Mouse (Mus musculus) gastrocnemius, postnatal 25 days (tissue): Measurements from ENCODE around the gene Prss8. TPM values are rescaled to one million over a fixed set of nuclear protein-coding genes. Genes with fewer than 3 reads are reported as not detected.
A peak's percentile ranks its signal among the peaks of the same experiment; 100 is the strongest.
"Not testable (repeated sequence)": the region's sequence is repeated elsewhere in the genome, so short reads cannot be mapped to it uniquely, and the experiment has no call there.

Source experiments
- DNase-seq: peaks from one replicate; pipeline ENCODE4 v3.0.0; 2022
- total RNA-seq, 2 experiments: library from RNA; stranded (reverse); gene quantifications; 1 replicate in 1 of 2; 2 replicates in 1 of 2; pipeline ENCODE4 v1.2.3; 2021

Prss8 gene
- total RNA-seq, 2 experiments from 2014 or later, result not detected

GRCm38 (mm10) chr7:127928596-127928995, 1.3 kb downstream of the Prss8 start:
- no peak for DNase-seq

DNA sequence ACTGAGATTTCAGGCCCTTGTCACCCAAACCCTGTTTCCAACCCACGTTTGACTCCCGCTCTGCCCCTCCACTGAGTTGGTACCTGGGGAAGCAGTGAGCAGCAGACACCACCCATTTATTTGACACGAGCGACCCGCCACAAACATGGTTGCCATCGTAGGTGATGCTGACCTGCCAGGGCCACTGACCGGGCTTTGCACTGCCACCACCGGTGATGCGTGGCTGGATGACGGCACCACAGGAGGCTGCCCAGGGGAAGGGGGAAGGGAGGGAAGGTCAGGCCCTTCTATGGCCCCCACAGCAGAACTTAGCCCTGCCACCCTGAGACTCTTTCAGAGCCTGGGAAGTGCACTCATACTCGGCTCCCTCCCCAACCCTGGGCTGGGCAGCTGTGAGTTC, 2.2 kb downstream of the Prss8 start:
- no peak for DNase-seq

- no peak for DNase-seq
Observed at GRCm38 (mm10) chr7:127926846-127927245, 3.1 kb downstream of the Prss8 start.

DNA sequence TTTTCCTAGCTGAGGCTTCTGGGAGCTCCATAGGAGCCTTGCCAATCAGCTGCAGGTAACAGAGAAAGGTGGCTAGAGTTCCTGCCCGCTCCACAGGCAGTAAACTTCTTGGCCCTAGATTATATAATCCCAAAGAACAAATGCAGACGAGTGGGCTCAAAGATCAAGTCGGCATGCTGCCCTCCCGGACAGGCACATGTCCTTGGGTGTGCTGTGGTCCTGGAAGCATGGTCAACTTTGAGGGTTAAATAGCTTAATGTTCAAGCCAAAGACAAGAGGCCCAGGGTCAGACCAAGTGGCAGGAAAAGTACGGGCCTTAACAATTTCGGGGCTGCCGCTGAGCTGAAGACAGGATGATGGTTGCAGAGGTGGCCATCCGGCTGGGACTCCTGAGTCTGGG, 3.8 kb downstream of the Prss8 start:
- DNase-seq, result no peak

DNA sequence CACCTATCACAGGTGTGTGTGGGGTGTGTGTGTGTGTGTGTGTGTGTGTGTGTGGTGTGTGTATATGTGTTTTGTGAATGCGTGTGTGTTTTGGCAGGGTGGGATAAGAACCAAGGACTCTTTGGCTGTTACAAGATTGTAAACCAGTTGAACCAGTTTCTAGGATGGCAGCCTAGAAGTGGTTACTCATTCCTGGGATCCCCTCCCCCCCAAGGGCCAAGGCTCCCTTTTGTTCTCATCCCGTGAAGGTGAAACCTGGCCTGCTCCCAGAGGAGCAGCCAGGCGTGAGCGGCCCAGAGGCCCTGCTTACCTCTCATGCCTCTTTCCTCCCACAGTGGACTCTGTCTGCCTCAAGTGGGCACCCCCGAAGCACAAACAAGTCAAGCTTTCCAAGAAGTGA, 4.7 kb downstream of the Prss8 start:
- no peak for DNase-seq

DNA sequence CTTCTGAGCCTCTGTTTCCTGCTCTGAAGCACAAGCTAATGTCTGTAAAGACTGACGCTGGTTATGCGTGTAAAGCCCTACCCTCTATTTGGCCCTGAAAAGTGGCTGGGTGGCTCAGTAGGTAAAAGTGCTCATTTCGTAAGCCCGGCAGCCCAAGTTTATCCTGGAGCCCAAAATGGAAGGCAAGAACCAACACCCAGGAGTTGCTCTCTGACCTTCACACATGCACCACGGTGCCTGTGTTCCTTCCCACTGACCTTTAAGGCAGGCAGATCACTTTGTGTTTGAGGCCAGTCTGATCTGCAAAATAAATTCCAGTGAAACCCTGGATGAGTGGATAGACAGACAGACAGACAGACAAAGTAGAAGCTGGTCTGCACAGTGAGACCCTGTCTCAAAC, 6.2 kb downstream of the Prss8 start:
- DNase-seq, result no peak

- DNase-seq, result no peak
Observed at GRCm38 (mm10) chr7:127922451-127923275, 7.2 kb downstream of the Prss8 start.

GRCm38 (mm10) chr7:127921516-127921915, 8.4 kb downstream of the Prss8 start:
- no peak for DNase-seq

- DNase-seq, result no peak
Observed at GRCm38 (mm10) chr7:127919290-127919689, 10.6 kb downstream of the Prss8 start.

GRCm38 (mm10) chr7:127918203-127918602, 11.7 kb downstream of the Prss8 start:
- no peak for DNase-seq

GRCm38 (mm10) chr7:127915293-127915692, 14.6 kb downstream of the Prss8 start:
- no peak for DNase-seq

GRCm38 (mm10) chr7:127912938-127913337, 17.0 kb downstream of the Prss8 start:
- no peak for DNase-seq

DNA sequence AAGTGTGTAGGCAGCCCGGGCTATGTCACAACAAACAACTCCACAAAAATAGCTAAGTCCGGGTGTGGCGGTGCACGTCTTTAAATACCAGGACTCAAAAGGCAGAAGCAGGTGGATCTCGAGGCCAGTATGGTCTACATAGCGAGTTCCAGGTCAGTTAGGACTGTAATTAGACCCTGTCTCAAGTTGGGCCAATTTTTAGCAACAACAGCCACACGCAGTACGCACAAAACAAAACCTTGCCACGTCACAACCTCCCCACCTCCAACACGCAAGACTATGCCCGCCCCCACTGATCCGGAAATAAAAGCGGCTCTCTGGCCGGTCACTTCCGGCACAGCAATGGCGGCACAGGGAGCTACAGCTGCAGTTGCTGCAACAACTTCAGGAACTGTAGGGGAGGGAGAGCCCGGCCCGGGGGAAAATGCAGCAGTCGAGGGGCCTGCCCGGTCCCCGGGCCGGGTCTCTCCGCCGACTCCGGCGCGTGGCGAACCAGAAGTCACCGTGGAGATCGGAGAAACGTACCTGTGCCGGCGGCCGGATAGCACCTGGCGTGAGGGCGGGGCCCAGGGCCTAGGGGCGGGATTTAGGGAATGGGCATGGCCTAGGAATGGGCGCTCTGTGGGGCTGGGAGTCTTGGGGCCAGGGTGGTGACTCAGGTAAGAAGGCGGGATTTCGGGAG, 17.6 kb downstream of the Prss8 start, which contains the start of gene Kat8:
Gene Kat8, plus strand, starts transcription at position 327 of the 682 bp plus-strand sequence.
- DNase-seq, result peak; percentile 89

GRCm38 (mm10) chr7:127908656-127909055, 21.2 kb downstream of the Prss8 start:
- DNase-seq, result peak; percentile 52

- DNase-seq, result no peak
Observed at GRCm38 (mm10) chr7:127907939-127908338, 22.0 kb downstream of the Prss8 start.

DNA sequence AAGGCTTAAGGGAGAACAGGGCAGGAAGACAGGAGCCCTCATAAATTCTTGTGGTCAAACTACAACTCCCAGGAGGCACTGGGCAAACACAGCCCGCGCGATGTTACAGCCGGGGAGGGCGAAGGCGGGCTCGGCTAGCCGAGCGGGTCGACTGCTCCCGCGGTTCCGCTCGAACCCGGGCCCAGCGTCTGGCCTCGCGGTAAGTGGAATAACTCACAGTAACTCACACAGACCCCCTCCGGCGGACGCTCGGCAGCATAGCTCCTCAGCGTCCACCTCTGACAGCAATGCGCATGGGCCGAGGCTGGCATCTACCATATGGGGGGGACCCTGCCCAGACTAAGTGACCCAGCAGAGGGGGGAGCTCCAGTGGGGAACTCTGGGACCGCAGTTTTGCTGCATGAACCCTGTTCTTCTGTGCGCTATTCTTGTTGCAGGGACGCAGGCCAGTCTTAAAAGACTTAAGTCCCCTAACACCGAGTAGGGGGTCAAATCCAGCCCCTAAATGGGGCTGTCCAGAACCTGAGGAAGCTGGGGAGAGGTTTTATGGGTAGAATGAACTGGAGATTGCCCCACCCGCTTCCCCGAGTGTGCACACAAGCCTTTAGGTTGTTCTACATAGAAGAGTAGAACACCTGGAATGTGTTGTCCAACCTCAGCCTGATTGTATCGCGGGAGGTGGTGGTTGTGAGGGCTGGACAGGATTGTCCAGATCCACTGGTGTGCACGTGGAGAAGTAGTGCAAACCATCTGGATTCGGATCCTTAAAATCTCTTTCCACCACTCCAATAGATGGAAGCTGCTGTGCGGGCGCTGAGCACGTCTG, 25.7 kb downstream of the Prss8 start, which contains the start of gene Bckdk:
Gene Bckdk, plus strand, starts transcription at position 112 of the 826 bp plus-strand sequence.
- peak; percentile 67 for DNase-seq

- no peak for DNase-seq
Observed at GRCm38 (mm10) chr7:127901772-127902171, 28.1 kb downstream of the Prss8 start.

DNA sequence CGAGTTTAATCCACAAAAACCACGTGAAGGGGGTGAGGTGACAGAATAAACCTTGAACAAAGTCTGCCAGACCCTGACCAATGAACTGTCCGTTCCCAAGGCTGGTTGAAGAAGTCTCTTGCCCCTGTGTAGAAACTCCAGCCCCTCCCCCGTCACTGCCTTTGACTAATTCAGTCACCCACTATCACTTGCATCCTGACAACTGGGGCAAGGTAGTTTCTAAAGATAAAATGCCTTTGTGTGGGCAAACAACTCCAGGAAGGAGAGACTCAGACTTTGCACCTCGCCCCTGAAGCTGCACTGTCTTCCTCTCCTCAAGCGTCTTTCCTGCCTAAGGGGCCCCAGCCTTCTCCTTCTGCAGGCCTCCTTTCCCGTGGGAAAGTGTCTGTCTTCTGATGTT, 29.9 kb downstream of the Prss8 start:
- no peak for DNase-seq

DNA sequence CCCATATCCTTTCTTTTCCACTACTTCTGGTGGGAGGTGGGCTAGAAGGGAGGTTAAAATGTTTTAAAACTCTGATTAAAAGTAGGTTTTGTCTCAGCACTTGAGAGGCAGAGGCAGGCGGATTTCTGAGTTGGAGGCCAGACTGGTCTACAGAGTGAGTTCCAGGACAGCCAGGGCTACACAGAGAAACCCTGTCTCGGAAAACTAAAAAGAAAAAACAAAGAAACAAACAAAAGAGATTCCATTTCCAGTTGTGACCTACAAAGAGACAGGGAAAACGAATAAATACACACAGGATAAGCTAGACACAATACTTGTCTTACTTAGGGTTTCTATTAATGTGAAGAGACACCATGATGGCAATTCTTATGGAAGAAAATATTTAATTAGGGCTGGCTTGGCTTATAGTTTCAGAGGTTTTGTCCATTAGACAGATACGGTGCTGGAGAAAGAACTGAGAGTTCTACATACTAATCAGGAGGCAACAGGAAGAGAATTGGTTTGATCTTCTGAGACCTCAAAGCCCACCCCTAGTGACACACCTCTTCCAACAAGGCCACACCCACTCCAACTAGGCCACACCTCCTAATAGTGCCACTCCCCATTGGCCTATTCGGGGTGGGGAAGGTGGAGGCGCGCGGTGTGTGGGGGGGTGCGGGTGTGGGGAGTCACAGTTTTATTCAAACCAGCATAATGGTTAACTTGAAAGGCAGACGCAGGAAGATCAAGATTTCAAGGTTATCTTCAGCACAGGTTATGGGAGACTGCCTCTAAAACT, 31.5 kb downstream of the Prss8 start:
- DNase-seq, result no peak

DNA sequence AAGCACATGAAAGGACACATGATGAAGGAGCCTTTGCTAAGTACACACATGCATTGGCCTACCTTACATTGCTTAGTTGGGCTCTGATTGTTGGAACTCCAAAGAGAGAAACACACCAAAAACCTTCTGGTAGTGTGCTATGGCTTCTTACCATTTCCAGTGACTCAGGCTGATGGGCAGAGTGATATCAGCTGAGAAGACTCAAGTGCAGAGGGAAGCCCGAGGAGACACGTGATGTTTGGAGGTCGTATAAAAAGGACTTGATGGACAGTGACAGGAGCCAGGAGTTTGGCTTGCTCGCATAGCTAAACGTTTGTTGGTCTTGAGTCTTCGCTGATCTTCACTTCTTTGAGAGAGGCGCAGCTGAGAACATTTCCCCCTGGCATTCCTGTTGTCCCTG, 32.4 kb downstream of the Prss8 start:
- no peak for DNase-seq

DNA sequence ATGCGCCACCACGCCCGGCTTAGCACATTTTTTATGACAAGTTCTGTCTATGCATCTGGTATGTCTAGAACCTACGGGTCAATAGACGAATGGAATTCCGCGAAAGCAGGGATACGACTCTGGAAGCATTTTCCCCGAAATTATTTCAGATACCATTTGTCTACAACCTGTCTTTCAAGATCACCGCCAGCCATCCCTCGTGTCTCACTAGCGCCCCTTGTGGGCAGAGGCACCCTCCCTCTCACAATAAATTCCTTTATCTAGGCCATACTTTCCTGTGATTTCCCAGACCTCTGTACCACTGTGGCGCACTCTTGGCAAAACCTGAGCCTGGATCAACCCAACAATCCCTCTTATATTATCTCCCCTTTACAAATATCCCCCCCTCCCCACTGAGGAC, 33.5 kb downstream of the Prss8 start:
- DNase-seq, result no peak

DNA sequence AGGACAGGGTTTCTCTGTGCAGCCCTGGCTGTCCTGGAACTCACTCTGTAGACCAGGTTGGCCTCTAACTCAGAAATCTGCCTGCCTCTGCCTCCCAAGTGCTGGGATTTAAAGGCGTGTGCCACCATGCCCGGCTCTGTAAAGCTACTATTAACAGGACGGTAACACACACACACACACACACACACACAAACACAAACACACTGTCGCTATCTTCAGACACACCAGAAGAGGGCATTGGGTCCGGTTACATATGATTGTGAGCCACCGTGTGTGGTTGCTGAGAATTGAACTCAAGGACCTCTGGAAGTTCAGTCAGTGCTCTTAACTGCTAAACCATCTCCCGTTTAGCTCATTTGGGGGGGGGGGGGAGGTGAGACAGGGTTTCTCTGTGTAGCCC, 34.0 kb downstream of the Prss8 start:
- DNase-seq, result not testable (repeated sequence)
